Mouse (Mus musculus) CH12.LX (cell line): Measurements from ENCODE around the gene Ccpg1.

Source experiments
- CTCF ChIP-seq, 2 experiments: IDR thresholded peaks in 1 of 2; conservative IDR thresholded peaks in 1 of 2; 2 replicates each; pipeline ENCODE4 v1.5.1; 2011 to 2012; ENCODE audit warnings: low read depth in 2 of 2, low read length in 2 of 2, improper control_type of control experiment in 1 of 2, inconsistent platforms in 1 of 2, mild to moderate bottlenecking in 1 of 2, moderate library complexity in 1 of 2
- JUN ChIP-seq: IDR thresholded peaks from 2 replicates; pipeline ENCODE4 v1.6.1; 2011; ENCODE audit warnings: low read depth, mild to moderate bottlenecking, low read length, improper control_type of control experiment, moderate library complexity; ENCODE audit not compliant: insufficient read depth
- USF1 ChIP-seq: IDR thresholded peaks from 2 replicates; pipeline ENCODE4 v1.6.1; 2014; ENCODE audit warnings: low read depth, mild to moderate bottlenecking, inconsistent platforms, low read length, improper control_type of control experiment
- ZC3H11A ChIP-seq: IDR thresholded peaks from 2 replicates; pipeline ENCODE4 v1.6.1; 2012; ENCODE audit warnings: low read depth, mild to moderate bottlenecking, inconsistent platforms, low read length, improper control_type of control experiment

GRCm38 (mm10) chr9:73014724-73015123 lies 29.5 kb downstream of the Ccpg1 start:
- TF ChIP-seq ZC3H11A, result no peak
- no peak for TF ChIP-seq JUN
- no peak for TF ChIP-seq USF1
- TF ChIP-seq CTCF (conservative IDR thresholded peaks at IDR 0.05 in 1 of 2, IDR thresholded peaks at IDR 0.05 in 1 of 2; ENCODE audit: low read depth in 2 of 2, low read length in 2 of 2), result no peak
